Mouse (Mus musculus): Measurements from ENCODE around the gene Efcab11. TPM values are rescaled to one million over a fixed set of nuclear protein-coding genes. Genes with fewer than 3 reads are reported as not detected.

Gene Efcab11
- polyA plus RNA-seq, 1 experiment, result 4.0 TPM

DNA sequence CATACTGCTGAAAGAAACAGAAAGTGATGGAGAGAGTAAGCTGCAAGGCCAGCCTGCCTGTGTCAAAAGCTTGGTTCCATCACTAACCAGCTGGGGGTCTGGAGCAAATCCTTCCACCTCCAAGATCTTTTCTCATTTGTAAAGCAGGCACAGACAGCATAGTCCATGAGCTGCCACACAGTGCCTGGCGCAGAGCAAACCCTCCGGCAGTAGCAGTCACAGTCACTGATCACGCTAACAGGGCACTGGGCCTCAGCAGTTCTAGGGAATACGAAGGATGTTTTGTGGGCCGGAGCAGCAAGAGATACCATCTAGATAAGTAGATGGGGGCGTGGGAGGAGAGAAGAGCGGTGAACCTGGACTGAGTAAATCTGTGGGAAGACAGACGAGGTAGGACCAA lies 39.3 kb downstream of the Efcab11 start:
- TF ChIP-seq GATA1 (IDR thresholded peaks at IDR 0.05; ENCODE audit: low read length), result no peak

DNA sequence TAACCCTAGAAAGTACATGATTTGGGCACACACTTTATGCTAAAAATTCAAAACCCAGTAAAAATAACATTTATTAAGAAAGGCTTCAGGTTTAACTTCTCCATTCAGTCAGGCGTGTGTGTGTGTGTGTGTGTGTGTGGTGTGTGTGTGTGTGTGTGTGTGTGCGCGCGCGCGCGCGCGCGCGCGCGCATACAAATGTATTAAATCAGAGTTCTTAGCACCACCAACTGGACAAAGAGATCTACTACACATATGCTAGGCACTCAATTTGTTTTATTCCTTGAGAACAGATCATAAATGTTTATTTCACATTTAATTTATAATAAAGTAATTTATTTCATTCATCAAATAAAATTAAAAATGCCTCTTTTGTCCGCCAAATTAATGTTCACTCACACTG lies 45.5 kb downstream of the Efcab11 start:
- TF ChIP-seq GATA1 (IDR thresholded peaks at IDR 0.05; ENCODE audit: low read length), result no peak

DNA sequence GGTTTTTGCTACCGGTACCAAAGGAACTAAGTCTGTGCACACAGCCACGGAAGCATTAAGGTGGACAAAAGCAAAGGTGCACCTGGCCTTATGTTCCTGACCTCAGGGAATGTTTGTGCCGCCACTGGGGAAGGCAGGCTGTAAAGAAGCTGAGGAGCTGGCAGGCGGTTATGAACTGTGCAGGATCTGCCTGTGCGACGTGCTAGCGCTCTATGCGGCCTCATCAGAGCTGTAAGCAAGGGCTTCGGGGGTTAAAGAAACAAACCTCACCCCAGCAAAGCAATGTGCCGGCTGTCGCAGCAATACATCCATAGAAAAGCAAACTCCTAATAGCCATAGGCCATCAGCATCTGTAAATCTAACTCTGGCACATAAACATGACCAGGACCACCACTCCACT lies 46.1 kb downstream of the Efcab11 start:
- no peak for TF ChIP-seq GATA1 (IDR thresholded peaks at IDR 0.05; ENCODE audit: low read length)

DNA sequence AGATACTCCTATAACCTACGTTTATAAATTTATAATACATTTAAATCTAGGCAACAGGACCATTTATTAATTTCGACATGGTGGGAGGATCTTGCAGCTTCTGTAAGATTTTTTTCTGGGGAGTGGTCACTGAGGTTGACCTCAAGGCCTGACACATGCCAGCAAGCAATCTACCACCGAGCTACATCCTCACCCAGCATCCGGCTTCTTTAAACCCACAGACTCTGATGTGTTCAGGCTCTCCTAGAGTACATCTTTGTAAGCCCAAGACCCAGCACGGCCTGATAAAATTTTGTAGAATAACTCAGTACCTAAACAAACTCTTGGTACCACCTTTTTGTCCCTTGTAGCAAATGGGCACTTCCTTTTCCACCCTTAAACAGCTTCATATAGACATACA lies 46.7 kb downstream of the Efcab11 start:
- TF ChIP-seq GATA1 (IDR thresholded peaks at IDR 0.05; ENCODE audit: low read length), result no peak

DNA sequence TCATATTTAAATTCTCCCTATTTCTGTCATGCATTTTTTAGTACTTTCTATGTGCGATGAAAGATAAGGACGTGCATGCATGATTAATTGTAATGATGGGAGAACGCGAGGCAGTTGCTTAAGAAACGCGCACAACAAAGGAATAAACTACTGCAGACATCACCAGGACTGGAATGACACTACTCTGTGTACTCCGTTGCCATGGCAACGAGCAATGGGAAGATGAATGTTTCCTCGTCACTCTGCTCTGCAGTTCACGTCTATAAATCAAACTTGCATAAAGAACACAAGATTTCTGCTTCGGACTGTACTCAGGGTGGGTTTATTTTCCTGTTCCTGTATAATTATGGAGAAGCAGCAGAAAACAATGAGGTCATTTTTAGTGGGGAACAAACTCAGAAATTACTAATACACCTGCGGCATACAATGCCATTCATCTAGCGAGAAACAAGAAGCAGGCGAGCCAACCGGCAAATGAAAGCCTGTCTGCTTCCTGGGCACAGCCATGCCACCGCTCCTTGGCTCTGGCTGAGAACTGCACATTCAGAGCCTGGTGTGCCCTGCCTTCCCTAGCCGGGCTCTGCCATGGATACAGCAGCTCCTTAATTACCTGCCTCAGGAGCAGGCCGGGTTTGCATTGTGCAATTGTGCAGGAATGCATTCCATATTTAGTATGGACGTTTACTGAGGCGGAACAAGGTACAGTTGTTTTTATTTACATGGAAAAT lies 47.7 kb downstream of the Efcab11 start:
- no peak for TF ChIP-seq GATA1 (IDR thresholded peaks at IDR 0.05; ENCODE audit: low read length)

DNA sequence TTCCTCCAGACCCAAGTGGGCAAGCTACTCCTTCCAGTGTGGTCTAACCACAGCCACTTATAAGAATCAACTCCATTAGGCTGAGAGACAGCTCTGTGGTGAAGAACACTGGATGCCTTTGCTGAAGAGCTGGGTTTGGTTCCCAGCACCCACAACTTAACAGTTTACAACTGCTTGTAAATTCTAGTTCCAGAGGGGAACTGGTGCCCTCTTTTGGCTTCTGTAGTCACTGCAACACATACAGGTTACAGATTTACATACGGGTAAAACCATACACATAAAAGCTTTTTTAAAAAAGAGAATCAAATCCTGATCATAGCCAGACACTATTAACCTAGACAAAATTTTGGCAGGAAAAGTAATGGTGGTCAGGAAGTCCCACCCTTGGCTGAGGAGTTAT lies 50.8 kb downstream of the Efcab11 start:
- no peak for TF ChIP-seq GATA1 (IDR thresholded peaks at IDR 0.05; ENCODE audit: low read length)

DNA sequence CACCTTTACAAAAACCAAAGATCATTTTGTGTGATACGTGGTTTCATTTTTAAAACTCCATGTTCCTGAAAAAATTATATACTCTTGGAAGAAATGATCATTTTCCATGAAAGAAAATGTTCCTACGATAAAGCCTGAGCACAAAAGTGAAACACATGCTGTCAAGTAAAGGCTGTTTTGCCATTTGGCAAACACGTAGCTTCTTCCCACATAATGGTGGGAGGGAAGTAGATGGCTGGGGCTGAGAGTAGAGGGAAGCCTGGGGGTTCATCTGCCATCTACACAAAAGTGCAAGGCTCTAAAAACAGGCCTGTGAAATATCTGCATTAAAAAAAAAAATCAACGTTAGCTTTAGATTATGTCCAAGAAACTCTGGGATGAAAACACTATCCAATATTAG lies 61.6 kb downstream of the Efcab11 start:
- no peak for TF ChIP-seq GATA1 (IDR thresholded peaks at IDR 0.05; ENCODE audit: low read length)

DNA sequence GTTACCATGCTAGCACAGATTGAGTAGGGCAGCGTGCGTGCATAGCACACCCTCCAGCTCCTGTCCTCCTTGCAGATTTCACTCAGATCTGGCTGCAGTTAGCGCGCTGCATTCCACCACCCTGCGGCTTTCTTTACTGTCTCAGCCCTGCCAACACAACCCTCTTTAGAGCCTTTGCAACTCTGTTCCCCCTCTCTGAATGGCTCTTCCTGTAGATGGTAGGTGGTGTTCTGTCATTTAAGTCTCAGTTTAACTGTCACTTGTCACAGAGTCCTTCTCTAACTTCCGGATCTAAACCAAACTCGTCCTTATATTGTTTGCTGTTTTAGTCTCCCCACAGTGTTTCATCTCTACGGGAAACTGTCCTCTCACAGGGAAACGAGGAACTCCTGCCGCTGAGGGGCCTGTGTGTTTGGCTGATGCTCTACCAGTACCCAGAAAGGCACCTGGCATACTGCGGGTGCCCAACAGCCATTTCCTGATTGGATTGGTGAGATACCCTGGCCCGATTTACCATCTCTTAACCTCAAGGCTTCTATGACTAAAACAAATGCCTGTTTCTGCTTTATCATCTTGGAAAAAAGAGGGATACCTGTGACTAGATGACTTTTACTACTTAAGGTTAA lies 62.8 kb downstream of the Efcab11 start:
- TF ChIP-seq GATA1 (IDR thresholded peaks at IDR 0.05; ENCODE audit: low read length), result no peak

DNA sequence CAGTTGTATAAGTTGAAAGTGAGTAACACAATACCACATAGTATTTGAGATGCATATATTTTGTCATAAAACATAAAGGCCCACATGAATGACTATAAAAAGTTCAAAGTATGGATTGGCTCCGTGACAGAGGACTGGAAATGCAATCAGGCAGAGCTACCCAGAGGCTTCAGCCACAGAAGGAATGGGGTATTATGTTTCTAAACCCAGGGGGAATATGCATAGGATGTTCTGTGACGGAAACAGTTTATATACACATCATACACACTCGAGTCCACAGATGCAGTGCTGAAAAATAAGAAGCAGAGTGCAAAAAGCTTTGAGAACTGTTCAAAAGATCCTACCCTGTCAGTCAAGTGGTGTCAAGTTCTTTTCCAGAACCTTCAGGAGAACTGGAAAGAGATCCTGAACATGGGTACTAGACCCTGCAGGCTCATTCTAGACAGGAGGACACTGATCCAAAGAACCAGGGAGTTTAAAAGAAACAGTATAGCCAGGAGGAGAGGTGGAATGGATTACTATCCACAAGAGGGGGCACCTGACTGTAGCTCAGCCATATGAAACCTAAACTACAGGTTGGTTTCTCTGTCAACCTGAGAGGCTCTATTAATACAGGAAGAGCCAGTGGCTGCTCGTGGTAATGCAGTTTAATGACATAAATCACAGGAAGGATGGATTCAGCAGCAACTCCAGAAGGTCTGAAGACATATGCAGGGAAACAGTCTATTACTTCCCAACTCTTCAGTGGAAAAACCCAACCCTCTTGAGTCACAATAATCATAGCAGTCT lies 64.9 kb downstream of the Efcab11 start:
- no peak for TF ChIP-seq GATA1 (IDR thresholded peaks at IDR 0.05; ENCODE audit: low read length)

DNA sequence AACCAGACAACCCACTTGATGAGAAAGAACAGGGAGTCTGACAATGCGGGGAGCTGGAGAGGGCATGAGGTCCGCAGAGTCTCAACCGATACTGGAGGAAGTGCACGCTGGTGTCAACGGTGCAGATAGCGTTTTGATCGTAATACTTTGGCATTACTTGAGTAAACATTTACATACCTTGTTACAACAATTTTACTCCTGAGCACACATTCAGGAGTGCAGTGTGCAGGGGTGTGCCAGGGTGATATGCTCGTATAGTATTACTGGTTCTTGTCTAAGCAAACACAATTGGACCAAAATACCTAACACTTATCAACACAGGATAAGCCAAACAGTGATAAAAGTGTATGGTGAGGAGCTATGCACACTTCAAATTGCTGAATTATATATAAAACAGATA lies 69.0 kb downstream of the Efcab11 start:
- TF ChIP-seq GATA1 (IDR thresholded peaks at IDR 0.05; ENCODE audit: low read length), result no peak

DNA sequence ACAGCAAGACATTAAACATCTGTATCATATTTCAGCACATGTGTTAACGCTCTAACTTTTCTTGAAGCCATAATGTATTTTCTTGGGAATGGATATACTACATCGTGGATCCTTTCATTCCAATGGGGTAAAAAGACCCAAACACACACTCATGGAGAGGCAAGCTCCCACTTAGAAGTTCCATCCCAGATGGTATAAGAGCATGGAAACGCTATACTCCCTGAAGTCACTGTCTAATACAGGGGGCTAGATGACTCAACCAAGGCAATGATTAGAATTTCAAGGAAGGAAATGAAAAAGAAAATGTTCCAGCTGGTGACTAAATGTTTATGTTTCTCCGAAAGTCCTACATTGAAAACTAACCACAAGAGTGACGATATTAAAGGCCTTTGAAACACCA lies 76.3 kb downstream of the Efcab11 start:
- TF ChIP-seq GATA1 (IDR thresholded peaks at IDR 0.05; ENCODE audit: low read length), result no peak

DNA sequence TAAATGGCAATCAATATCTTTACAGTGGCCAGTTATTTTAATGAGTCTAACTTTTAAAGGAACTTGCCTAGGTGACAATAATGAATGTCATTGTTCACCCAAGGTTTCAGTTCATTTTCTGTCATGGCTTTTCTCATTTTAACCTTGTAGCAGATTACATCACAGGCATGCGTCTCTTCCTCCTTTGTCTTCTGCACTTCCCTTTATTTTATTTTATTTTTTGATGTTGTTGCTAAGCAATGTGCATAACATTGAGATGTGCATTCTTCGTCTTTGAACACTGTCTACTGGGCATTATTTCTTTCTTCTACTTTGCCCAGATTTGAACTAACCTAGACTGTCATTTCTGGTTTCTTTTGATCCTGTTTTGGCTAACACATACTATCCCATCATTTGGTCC lies 88.3 kb downstream of the Efcab11 start:
- no peak for TF ChIP-seq GATA1 (IDR thresholded peaks at IDR 0.05; ENCODE audit: low read length)

DNA sequence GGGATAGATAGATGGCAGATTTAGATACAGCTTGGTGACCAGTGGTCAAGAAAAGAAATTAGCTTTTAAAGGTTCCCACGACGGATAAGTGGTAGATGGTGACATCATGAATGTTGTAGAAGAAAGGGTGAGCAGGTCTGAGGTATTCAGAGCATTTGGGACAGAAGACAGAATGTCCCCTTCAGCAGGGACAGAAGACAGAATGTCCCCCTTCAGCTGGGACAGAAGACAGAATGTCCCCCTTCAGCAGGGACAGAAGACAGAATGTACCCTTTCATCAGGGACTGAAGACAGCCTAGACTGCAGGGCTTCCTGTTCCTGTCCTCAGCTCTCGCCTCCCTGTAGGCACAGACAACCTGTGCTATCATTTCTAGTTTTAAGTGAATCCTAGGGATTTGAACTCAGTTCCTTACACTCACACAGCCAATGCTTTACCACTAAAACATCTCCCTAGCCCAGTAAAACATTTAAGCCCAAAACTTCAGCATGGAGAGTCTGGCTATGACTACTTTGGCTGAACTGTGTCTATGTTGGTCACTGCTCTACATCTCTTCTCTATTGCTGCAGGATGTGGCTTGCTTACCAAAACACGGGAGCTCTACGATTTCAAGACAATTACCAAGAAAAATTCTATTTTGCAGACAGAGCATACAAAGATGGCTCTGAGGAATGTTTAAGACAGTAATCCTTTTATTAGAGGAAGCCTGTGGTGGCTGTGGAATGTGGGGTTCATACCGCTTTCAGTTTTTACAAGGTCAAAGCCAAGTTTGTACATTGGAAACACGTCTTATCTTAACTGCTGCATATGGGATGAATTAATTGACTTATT lies 89.2 kb downstream of the Efcab11 start:
- TF ChIP-seq GATA1 (IDR thresholded peaks at IDR 0.05; ENCODE audit: low read length), result no peak

DNA sequence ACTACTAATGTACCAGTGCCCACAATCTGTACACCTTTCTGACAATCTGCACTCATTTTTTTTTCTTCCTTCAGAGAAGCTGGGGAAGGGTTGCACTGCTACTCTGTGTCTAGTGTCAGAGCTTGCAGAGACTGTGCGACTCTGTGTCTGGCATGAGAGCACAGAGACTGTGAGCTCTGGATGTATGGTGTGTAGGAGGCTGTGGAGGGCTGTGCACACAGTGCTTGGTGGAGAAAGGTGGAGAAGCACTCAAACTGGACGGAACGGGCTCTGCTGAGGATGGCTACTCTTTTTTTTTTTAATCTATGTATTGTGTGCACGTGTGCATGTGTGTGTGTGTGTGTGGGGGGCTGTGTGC lies 90.1 kb downstream of the Efcab11 start:
- TF ChIP-seq GATA1 (IDR thresholded peaks at IDR 0.05; ENCODE audit: low read length), result no peak

DNA sequence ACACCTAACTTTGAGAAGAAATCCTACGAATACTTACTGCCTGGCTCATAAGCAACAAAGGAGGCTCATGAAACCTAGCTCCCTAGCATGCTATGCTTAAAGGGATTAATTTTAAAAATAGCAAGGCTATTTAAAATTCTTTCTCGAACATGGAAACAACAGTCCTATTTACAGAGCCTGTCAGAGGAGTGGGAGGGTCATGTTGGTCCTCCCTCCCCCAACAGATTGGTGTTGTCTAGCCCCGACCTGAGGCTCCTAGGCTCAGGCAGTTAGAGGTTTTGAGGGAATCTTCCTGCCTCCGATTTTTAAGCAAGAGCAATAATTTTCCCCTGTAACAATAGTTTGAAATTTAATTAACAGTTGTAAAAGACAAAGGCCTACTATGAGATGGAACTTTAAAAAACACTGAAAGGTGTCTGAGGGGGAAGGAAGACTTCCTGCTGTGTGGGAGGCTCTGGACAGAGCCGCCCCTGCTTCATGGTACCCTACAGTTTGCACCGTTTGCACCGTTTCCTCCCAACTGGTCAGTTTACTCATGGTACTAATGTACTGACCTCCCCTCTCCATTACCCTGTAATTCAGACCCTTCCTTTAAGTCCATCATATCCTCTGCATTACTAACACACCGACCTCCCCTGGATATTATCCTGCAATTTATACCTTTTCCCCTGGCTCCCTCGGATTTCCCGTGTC lies 90.6 kb downstream of the Efcab11 start:
- no peak for TF ChIP-seq GATA1 (IDR thresholded peaks at IDR 0.05; ENCODE audit: low read length)
